Mouse (Mus musculus) heart, postnatal 4 days (tissue): ENCODE results near the gene Hs3st6. TPM values are rescaled to one million over a fixed set of nuclear protein-coding genes. Genes with fewer than 3 reads are reported as not detected.
"Not testable (repeated sequence)": the region's sequence is repeated elsewhere in the genome, so short reads cannot be mapped to it uniquely, and the experiment has no call there.

Experiments used
- DNase-seq: peaks from one replicate; pipeline ENCODE4 v3.0.0; 2021
- total RNA-seq, 2 experiments: library from RNA; stranded (reverse); gene quantifications; 2 replicates each; pipeline ENCODE4 v1.2.3; 2021

The Hs3st6 gene
- total RNA-seq: under 1 TPM in 1 of 2 experiments, not detected in 1; 0.20 TPM

DNA sequence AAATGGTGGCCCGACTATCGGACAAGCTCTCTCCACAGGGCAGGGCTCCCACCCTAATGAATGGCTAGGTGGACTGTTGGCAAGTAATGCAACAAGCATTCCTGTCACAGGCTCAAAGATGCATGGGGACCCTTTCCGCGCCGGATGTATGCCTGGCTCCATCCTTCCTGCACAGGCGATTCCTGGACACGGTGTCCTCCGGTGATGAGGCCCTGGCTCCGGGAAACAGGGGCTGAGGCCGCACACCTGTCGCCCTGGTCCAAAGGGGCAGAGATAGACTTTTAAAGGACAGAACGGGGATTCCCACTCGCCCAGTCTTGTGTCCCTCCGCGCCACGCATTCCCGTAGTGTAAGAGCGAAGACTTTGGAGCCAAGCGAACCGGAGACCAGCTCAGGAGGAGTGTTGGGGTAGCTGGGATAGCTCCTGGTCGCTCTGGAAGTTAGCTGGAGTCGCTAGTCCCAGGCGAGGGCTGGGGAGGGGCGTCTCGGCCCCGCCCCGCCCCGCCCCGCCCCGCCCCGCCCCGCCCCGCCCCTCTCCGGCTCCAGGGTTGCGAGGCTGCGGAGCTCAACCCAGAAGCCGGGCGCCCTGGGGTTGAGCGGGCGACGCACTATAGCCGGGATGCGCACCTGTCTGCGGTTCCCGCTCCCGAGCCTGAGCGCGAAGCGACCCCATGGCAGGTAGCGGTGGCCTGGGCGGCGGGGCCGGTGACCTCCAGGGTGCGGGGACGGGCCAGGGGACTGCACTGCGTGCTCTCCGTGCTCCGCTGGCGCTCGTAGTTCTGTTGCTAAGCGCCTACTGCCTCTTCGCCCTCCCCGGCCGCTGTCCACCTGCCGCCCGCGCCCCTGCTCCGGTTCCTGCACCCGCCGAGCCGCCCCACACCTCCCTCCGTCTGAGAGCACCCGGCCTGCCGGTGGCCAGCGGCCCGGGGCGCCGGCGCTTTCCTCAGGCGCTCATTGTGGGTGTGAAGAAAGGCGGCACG lies at the start of gene Hs3st6:
Gene Hs3st6, plus strand, starts transcription at position 574 of the 980 bp plus-strand sequence.
- DNase-seq: no peak

GRCm38 (mm10) chr17:24705821-24706220 lies 47.0 kb upstream of the Hs3st6 start:
- DNase-seq: no peak

GRCm38 (mm10) chr17:24706982-24707800 lies 45.6 kb upstream of the Hs3st6 start, which contains the start of gene Tbl3:
Tbl3 (minus strand) TSS chr17:24707660.
- peak; percentile 96 for DNase-seq

- no peak for DNase-seq
Observed at GRCm38 (mm10) chr17:24707801-24708425, 44.9 kb upstream of the Hs3st6 start.

DNA sequence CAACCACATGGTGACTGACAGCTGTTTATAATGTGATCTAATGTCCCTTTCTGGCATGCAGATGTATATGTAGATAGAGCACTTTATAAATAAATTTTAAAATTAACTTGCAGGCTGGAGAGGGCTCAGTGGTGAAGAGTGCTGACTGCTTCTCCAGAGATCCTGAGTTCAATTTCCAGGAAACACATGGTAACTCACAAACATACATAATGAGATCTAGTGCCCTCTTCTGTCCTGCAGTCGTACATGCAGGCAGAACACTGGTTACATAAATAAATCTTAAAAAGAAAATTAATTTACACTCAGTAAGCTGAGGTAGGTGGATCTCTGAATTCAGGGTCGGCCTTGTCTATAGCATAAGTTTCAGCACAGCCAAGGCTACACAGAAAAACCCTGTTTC lies 44.1 kb upstream of the Hs3st6 start:
- no peak for DNase-seq

GRCm38 (mm10) chr17:24715556-24715955 lies 37.2 kb upstream of the Hs3st6 start:
- no peak for DNase-seq

DNA sequence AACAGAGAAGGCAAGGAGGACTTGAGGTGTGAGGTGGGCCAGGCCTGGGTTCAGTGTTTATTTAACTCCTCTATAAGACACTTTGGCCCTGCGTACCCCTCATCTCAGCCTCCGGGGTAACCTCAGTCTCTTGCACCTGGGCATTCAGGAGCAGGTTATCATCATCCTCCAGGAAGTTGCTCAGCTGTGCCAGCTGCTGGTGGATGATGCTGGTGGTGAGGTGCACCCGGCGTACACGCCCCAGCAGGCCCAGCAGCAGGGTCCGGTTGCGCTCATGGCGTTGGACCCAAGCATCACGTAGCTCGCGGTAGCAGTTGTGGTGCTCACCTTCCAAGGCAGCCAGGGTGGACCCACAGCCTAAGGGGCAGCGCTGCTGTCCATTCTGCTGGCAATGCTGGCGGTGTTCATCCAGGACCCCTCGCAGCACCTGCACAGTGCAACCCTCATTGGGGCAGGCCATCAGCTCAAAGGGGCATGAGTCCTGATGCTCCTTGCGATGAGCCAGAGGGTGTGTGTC lies 36.6 kb upstream of the Hs3st6 start:
- no peak for DNase-seq

DNA sequence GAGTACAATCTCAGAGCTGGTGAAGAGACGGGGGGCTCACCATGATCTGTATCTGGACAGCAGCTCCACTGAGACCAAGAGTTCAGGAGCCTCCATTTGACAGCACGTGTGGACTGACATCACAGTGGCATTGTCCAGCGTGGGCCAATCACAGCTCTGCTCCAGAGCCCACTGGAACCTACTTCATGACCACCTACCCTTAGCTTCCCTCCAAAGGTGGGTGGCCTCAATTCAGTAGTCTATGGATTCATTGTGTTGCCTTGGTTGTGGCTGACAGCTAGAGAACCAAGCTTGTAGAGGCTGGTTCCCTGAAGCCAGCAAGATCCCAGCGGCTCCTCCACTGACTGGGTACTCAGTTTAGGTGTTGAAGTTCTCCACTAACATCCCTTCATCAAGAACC lies 34.8 kb upstream of the Hs3st6 start, which contains the start of the genes Rnf151 and Rps2:
Gene Rnf151, minus strand, starts transcription at position 121 of the 400 bp plus-strand sequence.
Gene Rps2, plus strand, starts transcription at position 174 of the 400 bp plus-strand sequence.
- no peak for DNase-seq

DNA sequence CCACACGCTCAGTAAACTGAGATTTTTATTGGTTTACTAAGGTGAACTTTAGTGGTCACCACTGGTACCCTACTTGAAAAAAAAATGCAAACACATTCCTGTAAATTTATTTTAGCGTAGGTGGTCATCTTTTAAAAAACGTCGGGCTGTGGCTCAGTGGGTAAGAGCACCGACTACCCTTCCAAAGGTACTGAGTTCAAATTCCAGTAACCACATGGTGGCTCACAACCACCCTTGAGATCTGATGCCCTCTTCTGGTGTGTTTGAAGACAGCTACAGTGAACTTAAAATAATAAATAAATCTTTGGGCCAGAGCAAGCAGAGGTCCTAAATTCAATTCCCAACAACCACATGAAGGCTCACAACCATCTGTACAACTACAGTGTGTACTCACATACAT lies 33.9 kb upstream of the Hs3st6 start:
- DNase-seq: not testable (repeated sequence)

- DNase-seq: peak; percentile 98
Observed at GRCm38 (mm10) chr17:24719494-24720222, 33.1 kb upstream of the Hs3st6 start.

- not testable (repeated sequence) for DNase-seq
Observed at GRCm38 (mm10) chr17:24720616-24721015, 32.2 kb upstream of the Hs3st6 start.

- DNase-seq: not testable (repeated sequence)
Observed at GRCm38 (mm10) chr17:24721383-24721955, 31.3 kb upstream of the Hs3st6 start.

- no peak for DNase-seq
Observed at GRCm38 (mm10) chr17:24722220-24722924, 30.4 kb upstream of the Hs3st6 start.

- DNase-seq: no peak
Observed at GRCm38 (mm10) chr17:24723122-24723880, 29.5 kb upstream of the Hs3st6 start.

GRCm38 (mm10) chr17:24723881-24724180 lies 29.0 kb upstream of the Hs3st6 start:
- no peak for DNase-seq

DNA sequence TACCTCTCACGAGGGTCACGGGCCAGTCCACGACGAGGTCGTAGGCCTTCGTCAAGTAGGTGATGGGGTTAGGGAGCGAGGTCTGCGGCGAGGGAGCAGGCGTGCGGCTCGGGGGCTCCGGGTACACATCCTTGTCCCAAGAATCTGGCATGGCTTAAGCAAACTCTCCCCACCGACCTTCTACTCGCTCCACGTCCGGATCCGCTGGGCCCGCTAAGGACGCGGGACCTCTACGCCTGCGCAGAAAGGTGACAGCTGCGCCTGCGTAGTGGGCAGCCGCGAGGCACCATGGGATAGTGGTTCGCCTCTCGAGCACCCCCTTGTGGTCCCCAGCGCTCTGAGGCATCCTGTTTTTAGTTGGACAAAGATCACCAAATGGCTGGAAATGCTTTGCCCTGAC lies 28.6 kb upstream of the Hs3st6 start, which contains the start of gene Ndufb10:
Gene Ndufb10, minus strand, starts transcription at position 295 of the 400 bp plus-strand sequence.
- peak; percentile 99 for DNase-seq

DNA sequence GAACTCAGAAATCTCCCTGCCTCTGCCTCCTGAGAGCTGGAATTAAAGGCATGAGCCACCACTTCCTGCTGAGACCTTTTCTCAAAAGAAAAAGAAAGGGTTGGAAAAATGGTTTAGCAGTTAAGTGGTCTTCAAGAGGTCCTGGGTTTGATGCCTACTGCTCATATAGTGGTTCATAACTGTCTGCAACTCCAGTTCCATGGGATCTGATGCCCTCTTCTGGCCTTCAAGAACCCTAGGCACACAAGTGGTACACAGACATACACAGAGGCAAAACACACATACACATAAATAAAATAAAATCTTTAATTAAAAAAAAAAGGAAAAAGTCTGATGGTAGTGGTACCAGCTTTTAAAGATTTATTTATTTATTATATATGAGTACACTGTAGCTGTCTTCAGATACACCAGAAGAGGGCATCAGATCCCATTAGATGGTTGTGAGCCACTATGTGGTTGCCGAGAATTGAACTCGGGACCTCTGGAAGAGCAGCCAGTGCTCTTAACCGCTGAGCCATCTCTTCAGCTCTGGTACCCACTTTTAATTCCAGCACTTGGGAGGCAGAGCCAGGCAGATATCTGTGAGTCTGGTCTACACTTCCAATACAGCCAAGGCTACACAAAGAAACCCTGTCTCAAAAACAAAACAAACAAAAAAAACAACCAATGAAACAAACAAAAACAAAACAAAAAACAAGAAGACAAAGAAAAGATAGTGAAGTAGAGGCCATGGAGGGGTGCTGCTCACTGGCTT lies 27.0 kb upstream of the Hs3st6 start:
- DNase-seq: no peak

DNA sequence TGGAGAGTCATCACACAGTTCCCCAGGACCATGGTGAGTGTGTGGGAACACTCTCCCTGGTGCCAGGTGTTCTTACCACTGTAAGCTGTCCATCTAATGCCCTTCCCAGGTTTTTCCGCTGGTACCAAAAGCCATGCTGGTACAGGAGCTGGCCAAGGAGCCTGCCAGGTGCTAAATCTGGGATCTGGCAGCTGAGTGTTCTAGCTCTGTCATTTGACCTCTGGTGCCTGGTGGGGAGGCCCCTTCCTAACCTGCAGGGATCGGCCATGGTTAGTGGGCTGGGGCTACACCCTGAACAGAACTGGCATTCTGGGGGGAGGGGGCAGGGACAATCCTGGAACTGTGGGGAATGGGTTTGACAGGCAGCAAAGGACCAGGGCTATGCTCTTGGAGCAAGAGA lies 25.2 kb upstream of the Hs3st6 start, which contains the start of gene Rpl3l:
Gene Rpl3l, plus strand, starts transcription at position 203 of the 400 bp plus-strand sequence.
- DNase-seq: peak; percentile 37

- no peak for DNase-seq
Observed at GRCm38 (mm10) chr17:24728184-24728583, 24.6 kb upstream of the Hs3st6 start.
